Mouse (Mus musculus) limb, embryonic 13.5 days (tissue): Measurements from ENCODE around the gene Osbpl6. TPM values are rescaled to one million over a fixed set of nuclear protein-coding genes. Genes with fewer than 3 reads are reported as not detected.

Source experiments
- ATAC-seq: fragments of 200-750 bp; cut with Nextera tagmentation; 2 replicates; pipeline ENCODE4 v1.8.0; 2017; ENCODE audit warnings: low read depth, moderate number of reproducible peaks, moderate TSS enrichment; ENCODE audit not compliant: low FRiP score
- H3K27ac ChIP-seq: fragments of 300-500 bp; sonication (generic); 2 replicates; pipeline ENCODE4 v1.5.1; 2015; ENCODE audit warnings: inconsistent platforms, mild to moderate bottlenecking, moderate library complexity
- H3K27me3 ChIP-seq: fragments of 300-500 bp; sonication (generic); 2 replicates; pipeline ENCODE4 v1.6.1; 2015; ENCODE audit warnings: mild to moderate bottlenecking, inconsistent platforms
- H3K36me3 ChIP-seq: fragments of 300-500 bp; sonication (generic); 2 replicates; pipeline ENCODE4 v1.6.1; 2015; ENCODE audit warnings: inconsistent platforms, mild to moderate bottlenecking, moderate library complexity
- H3K4me1 ChIP-seq: fragments of 300-500 bp; sonication (generic); 2 replicates; pipeline ENCODE4 v1.6.1; 2015; ENCODE audit warnings: inconsistent platforms
- H3K4me2 ChIP-seq: fragments of 300-500 bp; sonication (generic); replicated peaks from 2 replicates; pipeline ENCODE4 v1.6.1; 2015; ENCODE audit warnings: inconsistent platforms, mild to moderate bottlenecking, moderate library complexity
- H3K4me3 ChIP-seq: fragments of 300-500 bp; sonication (generic); 2 replicates; pipeline ENCODE4 v1.5.1; 2015; ENCODE audit warnings: moderate library complexity, mild to moderate bottlenecking, inconsistent platforms
- H3K9ac ChIP-seq: fragments of 300-500 bp; sonication (generic); 2 replicates; pipeline ENCODE4 v1.6.1; 2015; ENCODE audit warnings: mild to moderate bottlenecking, inconsistent platforms
- H3K9me3 ChIP-seq: fragments of 300-500 bp; sonication (generic); 2 replicates; pipeline ENCODE4 v1.6.1; 2016; ENCODE audit warnings: inconsistent platforms
- WGBS: fragments of 180-500 bp; shearing (Covaris S2); methylation state at CpG from one replicate; pipeline ENCODE4 v1.1.7; 2015; 5-methylcytosine and 5-hydroxymethylcytosine counted together
- polyA plus RNA-seq: library from polyadenylated mRNA; unstranded; fragments of >200 nt; fragmentation: Nextera tagmentation; extraction: Ambion mirVana; gene quantifications from 2 replicates; pipeline ENCODE4 v1.2.1, GENCODE M21; 2015

The Osbpl6 gene
- polyA plus RNA-seq, 1 experiment from 2014 or later = 17.8 TPM

GRCm38 (mm10) chr2:76512133-76512532, 105.8 kb downstream of the Osbpl6 start:
- H3K4me3 ChIP-seq = no peak overlapping the region
- 93% methylated on average over 6 of the region's 6 CpGs for WGBS
- H3K4me2 ChIP-seq = no peak overlapping the region
- H3K4me1 ChIP-seq = no peaks in the 10 kb centered on the region
- H3K9ac ChIP-seq = no peak overlapping the region
- ATAC-seq = no peak
- no peaks in the 10 kb centered on the region for H3K27me3 ChIP-seq
- H3K36me3 ChIP-seq = no peaks in the 10 kb centered on the region
- H3K27ac ChIP-seq = no peak overlapping the region
- no peaks in the 10 kb centered on the region for H3K9me3 ChIP-seq

GRCm38 (mm10) chr2:76512888-76513287, 106.6 kb downstream of the Osbpl6 start:
- Histone ChIP-seq H3K9me3 (no peaks in the 10 kb centered on the region), H3K4me1 (no peaks in the 10 kb centered on the region)
- WGBS = 78% methylated on average over 6 of the region's 6 CpGs

GRCm38 (mm10) chr2:76513296-76513695, 107.0 kb downstream of the Osbpl6 start:
- no peak for ATAC-seq
- Histone ChIP-seq H3K9me3 (no peaks in the 10 kb centered on the region), H3K27ac (no peak overlapping the region), H3K9ac (no peak overlapping the region), H3K36me3 (no peaks in the 10 kb centered on the region), H3K27me3 (no peaks in the 10 kb centered on the region), H3K4me1 (no peaks in the 10 kb centered on the region), H3K4me2 (no peak overlapping the region), H3K4me3 (no peak overlapping the region)
- WGBS = 80% methylated on average over 3 of the region's 3 CpGs

More at GRCm38 (mm10) chr2:76512888-76513287, 106.6 kb downstream of the Osbpl6 start:
- Histone ChIP-seq H3K4me2 (no peak overlapping the region), H3K9ac (no peak overlapping the region), H3K36me3 (no peaks in the 10 kb centered on the region), H3K27ac (no peak overlapping the region), H3K27me3 (no peaks in the 10 kb centered on the region), H3K4me3 (no peak overlapping the region)
- ATAC-seq = no peak

- Histone ChIP-seq H3K36me3 (no peaks in the 10 kb centered on the region), H3K4me2 (no peak overlapping the region), H3K4me3 (no peak overlapping the region), H3K9ac (no peak overlapping the region), H3K27me3 (no peaks in the 10 kb centered on the region), H3K9me3 (no peaks in the 10 kb centered on the region), H3K4me1 (no peaks in the 10 kb centered on the region), H3K27ac (no peak overlapping the region)
- ATAC-seq = no peak
- WGBS = 82% methylated on average over 14 of the region's 14 CpGs
These were observed 111.2 kb downstream of the Osbpl6 start for GRCm38 (mm10) chr2:76517471-76517870.

GRCm38 (mm10) chr2:76518407-76519063, 112.2 kb downstream of the Osbpl6 start:
- Histone ChIP-seq H3K9me3 (no peaks in the 10 kb centered on the region), H3K36me3 (no peaks in the 10 kb centered on the region), H3K9ac (no peak overlapping the region), H3K27me3 (no peaks in the 10 kb centered on the region), H3K4me2 (no peak overlapping the region), H3K4me1 (no peaks in the 10 kb centered on the region), H3K27ac (no peak overlapping the region), H3K4me3 (no peak overlapping the region)
- WGBS = 91% methylated on average over 5 of the region's 5 CpGs
- ATAC-seq = no peak

GRCm38 (mm10) chr2:76521585-76521984, 115.3 kb downstream of the Osbpl6 start:
- Histone ChIP-seq H3K9me3 (no peaks in the 10 kb centered on the region), H3K27me3 (no peaks in the 10 kb centered on the region), H3K4me2 (no peak overlapping the region), H3K4me3 (no peak overlapping the region), H3K27ac (no peak overlapping the region), H3K36me3 (no peaks in the 10 kb centered on the region), H3K4me1 (no peaks in the 10 kb centered on the region), H3K9ac (no peak overlapping the region)
- WGBS = 75% methylated on average over 6 of the region's 6 CpGs
- no peak for ATAC-seq

- H3K4me1 ChIP-seq = no peaks in the 10 kb centered on the region
- ATAC-seq = no peak
- H3K9me3 ChIP-seq = no peaks in the 10 kb centered on the region
- no peak overlapping the region for H3K4me3 ChIP-seq
- no peak overlapping the region for H3K4me2 ChIP-seq
- no peak overlapping the region for H3K9ac ChIP-seq
- H3K27ac ChIP-seq = no peak overlapping the region
- WGBS = 82% methylated on average over 5 of the region's 5 CpGs
- no peaks in the 10 kb centered on the region for H3K36me3 ChIP-seq
- no peaks in the 10 kb centered on the region for H3K27me3 ChIP-seq
These were observed 118.1 kb downstream of the Osbpl6 start for GRCm38 (mm10) chr2:76524451-76524850.

- no peak for ATAC-seq
- no peak overlapping the region for H3K4me2 ChIP-seq
- no peaks in the 10 kb centered on the region for H3K27me3 ChIP-seq
- no peaks in the 10 kb centered on the region for H3K36me3 ChIP-seq
- H3K9me3 ChIP-seq = no peaks in the 10 kb centered on the region
- 73% methylated on average over 3 of the region's 3 CpGs for WGBS
- H3K4me1 ChIP-seq = no peaks in the 10 kb centered on the region
- no peak overlapping the region for H3K27ac ChIP-seq
- H3K9ac ChIP-seq = no peak overlapping the region
- no peak overlapping the region for H3K4me3 ChIP-seq
These were observed 119.3 kb downstream of the Osbpl6 start for GRCm38 (mm10) chr2:76525645-76526044.

GRCm38 (mm10) chr2:76532490-76533126, 126.3 kb downstream of the Osbpl6 start:
- Histone ChIP-seq H3K27me3 (no peaks in the 10 kb centered on the region), H3K27ac (no peak overlapping the region), H3K9me3 (no peaks in the 10 kb centered on the region), H3K4me3 (no peak overlapping the region), H3K36me3 (no peaks in the 10 kb centered on the region), H3K4me2 (no peak overlapping the region), H3K9ac (no peak overlapping the region), H3K4me1 (peaks cover 8% of the 10 kb centered on the region)
- WGBS = 36% methylated on average over 14 of the region's 14 CpGs
- ATAC-seq = no peak

- Histone ChIP-seq H3K27me3 (no peaks in the 10 kb centered on the region), H3K36me3 (no peaks in the 10 kb centered on the region), H3K4me1 (peaks cover 14% of the 10 kb centered on the region), H3K4me3 (no peak overlapping the region), H3K9me3 (no peaks in the 10 kb centered on the region), H3K9ac (no peak overlapping the region), H3K27ac (no peak overlapping the region), H3K4me2 (no peak overlapping the region)
- ATAC-seq = no peak
- 90% methylated on average over 7 of the region's 7 CpGs for WGBS
These were observed 128.6 kb downstream of the Osbpl6 start for GRCm38 (mm10) chr2:76534932-76535331.

- H3K9me3 ChIP-seq = no peaks in the 10 kb centered on the region
- no peak overlapping the region for H3K9ac ChIP-seq
- H3K4me1 ChIP-seq = peaks cover 9% of the 10 kb centered on the region
- no peak overlapping the region for H3K27ac ChIP-seq
- H3K36me3 ChIP-seq = no peaks in the 10 kb centered on the region
- no peak for ATAC-seq
- H3K4me3 ChIP-seq = no peak overlapping the region
- H3K4me2 ChIP-seq = no peak overlapping the region
- H3K27me3 ChIP-seq = no peaks in the 10 kb centered on the region
- WGBS = 95% methylated on average over 9 of the region's 9 CpGs
These were observed 135.6 kb downstream of the Osbpl6 start for GRCm38 (mm10) chr2:76541900-76542299.

GRCm38 (mm10) chr2:76542921-76543320, 136.6 kb downstream of the Osbpl6 start:
- Histone ChIP-seq H3K36me3 (no peaks in the 10 kb centered on the region), H3K27me3 (no peaks in the 10 kb centered on the region), H3K4me2 (no peak overlapping the region), H3K9ac (no peak overlapping the region), H3K4me1 (peaks cover 9% of the 10 kb centered on the region), H3K4me3 (no peak overlapping the region), H3K27ac (no peak overlapping the region), H3K9me3 (no peaks in the 10 kb centered on the region)
- WGBS = 85% methylated on average over 5 of the region's 5 CpGs
- ATAC-seq = no peak

- H3K4me3 ChIP-seq = no peak overlapping the region
- no peaks in the 10 kb centered on the region for H3K9me3 ChIP-seq
- 73% methylated on average over 8 of the region's 8 CpGs for WGBS
- peaks cover 4% of the 10 kb centered on the region; the same call in 1 of the 2 replicates for H3K36me3 ChIP-seq
- no peak overlapping the region for H3K27ac ChIP-seq
- ATAC-seq = no peak
- no peaks in the 10 kb centered on the region for H3K4me1 ChIP-seq
- H3K9ac ChIP-seq = no peak overlapping the region
- H3K27me3 ChIP-seq = no peaks in the 10 kb centered on the region
- no peak overlapping the region for H3K4me2 ChIP-seq
These were observed 139.2 kb downstream of the Osbpl6 start for GRCm38 (mm10) chr2:76545539-76545938.
